Mouse (Mus musculus): ENCODE results near the gene Mtg1. TPM values are rescaled to one million over a fixed set of nuclear protein-coding genes. Genes with fewer than 3 reads are reported as not detected.
"Not testable (repeated sequence)": the region's sequence is repeated elsewhere in the genome, so short reads cannot be mapped to it uniquely, and the experiment has no call there.

The Mtg1 gene
- polyA plus RNA-seq, 1 experiment from 2014 or later: 25.2 TPM

DNA sequence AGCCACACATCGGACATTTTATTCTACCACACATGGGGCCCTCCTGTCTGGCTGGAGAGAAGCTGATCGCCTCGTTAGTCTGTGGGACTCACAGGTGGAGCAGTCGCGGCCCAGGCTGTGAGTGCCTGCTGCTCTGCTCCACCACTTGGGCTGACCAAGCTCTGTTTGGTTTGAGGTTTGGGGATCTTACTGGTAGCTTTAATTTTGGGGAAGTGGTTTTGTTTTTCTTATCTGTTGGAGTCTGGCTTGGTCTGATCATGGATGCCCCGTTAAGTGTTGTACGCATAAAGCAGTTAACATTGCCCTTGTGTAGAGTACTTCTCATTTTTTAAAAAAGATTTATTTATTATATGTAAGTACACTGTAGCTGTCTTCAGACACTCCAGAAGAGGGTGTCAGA, 3.3 kb upstream of the Mtg1 start:
- 93% methylated on average over 7 of the region's 7 CpGs for WGBS
- H3K9me3 ChIP-seq; H3K4me3 ChIP-seq; ATAC-seq (ENCODE audit: borderline replicate concordance, extremely low read depth, low FRiP score, low TSS enrichment); H3K9ac ChIP-seq; H3K4me2 ChIP-seq; H3K27ac ChIP-seq; H3K4me1 ChIP-seq; H3K27me3 ChIP-seq: not testable (repeated sequence)
- H3K36me3 ChIP-seq: peaks cover 11% of the 10 kb centered on the region; the same call in 1 of the 2 replicates

DNA sequence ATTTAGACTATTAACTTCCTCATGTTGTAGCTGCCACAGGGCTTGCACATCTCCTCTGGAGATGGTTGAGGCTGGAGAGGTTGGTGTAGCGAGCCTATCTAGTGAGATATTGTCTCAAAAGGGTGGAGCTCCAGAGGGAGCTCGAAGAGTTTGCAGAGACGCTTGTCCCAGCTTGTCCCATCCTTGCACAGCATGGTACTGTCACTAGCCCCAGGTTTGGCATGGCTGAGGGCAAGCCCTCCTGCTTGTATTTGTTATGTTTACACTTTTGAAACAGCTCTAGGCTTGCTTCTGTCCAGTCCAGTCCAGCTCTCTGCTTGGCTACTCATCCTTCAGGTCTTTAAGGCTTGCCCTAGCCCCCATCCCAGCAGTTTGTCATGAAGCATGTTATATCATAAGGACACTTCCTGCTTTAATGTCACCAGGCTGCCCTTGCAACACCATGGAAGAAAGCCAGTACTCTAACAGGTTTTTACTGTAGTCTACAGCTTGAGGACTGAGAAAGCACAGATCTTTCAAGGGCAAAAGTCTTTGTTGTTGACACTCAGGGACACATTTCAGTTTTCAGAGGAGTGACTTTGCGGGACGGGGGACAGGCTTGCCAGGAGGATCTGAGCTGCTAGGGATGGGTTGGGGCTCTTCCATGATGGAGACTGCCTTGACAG, 2.1 kb upstream of the Mtg1 start:
- Histone ChIP-seq H3K4me3 (no peak overlapping the region), H3K4me2 (no peak overlapping the region), H3K9me3 (no peaks in the 10 kb centered on the region), H3K4me1 (peaks cover 4% of the 10 kb centered on the region), H3K27me3 (no peaks in the 10 kb centered on the region), H3K27ac (no peak overlapping the region), H3K36me3 (peaks cover 4% of the 10 kb centered on the region; the same call in 1 of the 2 replicates), H3K9ac (no peak overlapping the region)
- no peak for ATAC-seq (ENCODE audit: borderline replicate concordance, extremely low read depth, low FRiP score, low TSS enrichment)
- WGBS: 87% methylated on average over 5 of the region's 5 CpGs

DNA sequence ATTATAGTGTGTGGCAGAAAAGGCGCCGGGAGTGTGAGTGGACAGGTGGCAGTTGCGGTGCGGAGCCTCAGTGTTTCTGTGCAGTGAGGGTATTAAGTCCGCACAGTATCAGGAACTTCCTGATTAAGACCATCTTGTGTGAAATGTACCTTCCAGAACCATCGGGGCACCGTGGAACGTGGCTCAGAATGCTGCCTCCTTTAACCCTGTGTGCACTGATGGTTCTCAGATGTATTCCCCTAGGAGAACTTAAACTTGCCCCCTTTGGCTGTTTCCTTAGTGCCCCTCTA, 602 bp downstream of the Mtg1 start:
- ATAC-seq (ENCODE audit: borderline replicate concordance, extremely low read depth, low FRiP score, low TSS enrichment): no peak
- H3K9me3 ChIP-seq: no peaks in the 10 kb centered on the region
- no peaks in the 10 kb centered on the region for H3K27me3 ChIP-seq
- WGBS: 0% methylated on average over 8 of the region's 8 CpGs
- H3K4me1 ChIP-seq: peaks cover 4% of the 10 kb centered on the region
- no peaks in the 10 kb centered on the region for H3K36me3 ChIP-seq
- peak overlapping the region; percentile 80 for H3K4me2 ChIP-seq
- H3K4me3 ChIP-seq: peak overlapping the region; percentile 72
- peak overlapping the region; percentile 89 for H3K9ac ChIP-seq
- 0 out of 2 replicates have a peak overlapping the region, but pooled peaks have one; percentile 62 for H3K27ac ChIP-seq

DNA sequence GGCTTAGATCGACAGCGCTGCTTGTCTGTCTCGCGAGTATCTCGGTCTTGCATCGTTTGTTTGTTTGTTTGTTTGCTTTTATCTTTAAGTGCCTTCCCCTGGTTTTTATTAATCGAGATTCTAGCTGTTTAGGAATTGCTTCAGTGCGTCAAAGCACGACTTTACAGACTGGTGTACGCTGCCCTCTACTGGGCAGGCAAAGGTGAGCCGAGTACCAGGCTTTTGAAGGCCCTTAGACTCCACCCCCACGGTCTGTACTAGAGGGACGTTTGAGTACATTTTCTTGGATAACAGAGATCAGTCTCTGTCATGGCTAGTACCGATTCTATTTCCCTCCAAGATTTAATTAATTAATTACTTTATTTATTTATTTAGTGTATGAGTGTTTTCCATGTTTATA, 4.0 kb downstream of the Mtg1 start:
- no peak overlapping the region for H3K27ac ChIP-seq
- no peak overlapping the region for H3K4me3 ChIP-seq
- 4% methylated on average over 14 of the region's 14 CpGs for WGBS
- H3K27me3 ChIP-seq: no peaks in the 10 kb centered on the region
- no peak overlapping the region for H3K9ac ChIP-seq
- no peak for ATAC-seq (ENCODE audit: borderline replicate concordance, extremely low read depth, low FRiP score, low TSS enrichment)
- no peaks in the 10 kb centered on the region for H3K9me3 ChIP-seq
- no peaks in the 10 kb centered on the region for H3K36me3 ChIP-seq
- H3K4me1 ChIP-seq: peaks cover 4% of the 10 kb centered on the region
- H3K4me2 ChIP-seq: no peak overlapping the region

DNA sequence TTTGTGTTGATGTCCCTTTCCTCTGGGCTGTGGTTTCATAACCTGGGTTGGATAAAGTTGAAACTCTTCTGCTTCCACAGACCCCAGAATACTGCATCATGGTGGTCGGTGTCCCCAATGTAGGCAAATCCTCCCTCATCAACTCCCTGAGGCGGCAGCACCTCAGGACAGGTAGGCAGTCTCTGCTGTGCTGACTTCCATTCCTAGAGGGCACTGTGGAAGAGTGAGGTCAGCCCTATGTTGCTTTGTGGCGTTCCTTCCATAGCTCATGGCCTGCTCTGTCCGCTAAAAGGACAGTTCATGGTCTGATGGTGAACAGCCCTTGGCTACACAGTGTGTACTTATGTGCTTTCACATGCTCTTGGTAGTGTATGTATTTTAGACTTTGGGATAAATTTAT, 7.2 kb downstream of the Mtg1 start:
- no peaks in the 10 kb centered on the region for H3K36me3 ChIP-seq
- H3K9me3 ChIP-seq: no peaks in the 10 kb centered on the region
- no peak for ATAC-seq (ENCODE audit: borderline replicate concordance, extremely low read depth, low FRiP score, low TSS enrichment)
- no peaks in the 10 kb centered on the region for H3K4me1 ChIP-seq
- 67% methylated on average over 4 of the region's 4 CpGs for WGBS
- H3K4me2 ChIP-seq: no peak overlapping the region
- H3K9ac ChIP-seq: no peak overlapping the region
- H3K27me3 ChIP-seq: no peaks in the 10 kb centered on the region
- no peak overlapping the region for H3K4me3 ChIP-seq
- no peak overlapping the region for H3K27ac ChIP-seq

DNA sequence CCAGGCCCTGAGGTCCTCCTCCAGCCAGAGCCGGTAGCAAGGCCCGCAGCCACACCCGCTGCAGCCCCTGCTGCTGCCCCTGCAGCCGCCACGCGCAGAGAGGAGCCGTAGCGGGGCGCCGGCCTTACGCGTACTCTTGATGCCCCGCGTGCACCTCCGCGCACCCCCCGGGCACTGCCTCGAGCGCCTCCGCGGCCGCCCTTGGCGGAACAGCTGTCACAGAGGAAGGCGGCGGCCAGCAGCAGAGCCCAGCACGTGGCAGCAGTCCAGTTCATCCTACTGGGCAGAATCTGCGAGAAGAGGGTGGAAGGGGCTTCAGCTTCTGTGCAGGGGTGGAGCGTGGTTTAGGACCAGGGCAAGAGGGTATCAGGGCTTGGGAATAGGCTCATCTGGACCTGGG, 16.0 kb downstream of the Mtg1 start:
- Histone ChIP-seq H3K4me2 (peak overlapping the region; percentile 48), H3K27ac (no peak overlapping the region), H3K27me3 (peaks cover 44% of the 10 kb centered on the region), H3K36me3 (no peaks in the 10 kb centered on the region), H3K9me3 (no peaks in the 10 kb centered on the region), H3K4me1 (peaks cover 6% of the 10 kb centered on the region; the same call in 1 of the 2 replicates), H3K4me3 (peak overlapping the region; percentile 21; the same call in 1 of the 2 replicates), H3K9ac (no peak overlapping the region)
- WGBS: 3% methylated on average over 28 of the region's 28 CpGs
- peak; percentile 39; the same call in 1 of the 2 replicates for ATAC-seq (ENCODE audit: borderline replicate concordance, extremely low read depth, low FRiP score, low TSS enrichment)

DNA sequence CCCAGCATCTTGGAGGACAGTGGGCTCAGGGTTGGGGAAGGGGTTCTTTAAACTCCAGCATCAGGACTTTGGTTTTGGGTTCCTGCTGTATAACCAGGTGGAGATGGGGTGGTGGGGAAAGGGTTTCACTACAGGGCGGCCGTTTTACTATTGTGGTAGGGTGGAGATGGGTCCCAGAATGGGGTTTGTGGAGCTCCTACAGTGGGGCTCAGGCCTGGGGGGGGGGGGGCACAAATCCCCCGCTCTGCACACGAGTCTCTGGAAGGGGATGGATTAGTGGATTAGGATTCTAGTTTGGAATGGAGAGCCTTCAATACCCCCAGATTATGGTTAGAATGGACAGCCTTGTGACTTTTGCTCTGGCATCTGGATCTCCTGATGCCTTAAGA, 16.5 kb downstream of the Mtg1 start:
- Histone ChIP-seq H3K9me3 (no peaks in the 10 kb centered on the region), H3K36me3 (no peaks in the 10 kb centered on the region), H3K27me3 (peaks cover 44% of the 10 kb centered on the region), H3K4me2 (peak overlapping the region; percentile 42; the same call in 1 of the 2 replicates), H3K27ac (no peak overlapping the region), H3K4me1 (peaks cover 6% of the 10 kb centered on the region; the same call in 1 of the 2 replicates), H3K9ac (no peak overlapping the region), H3K4me3 (no peak overlapping the region)
- no peak for ATAC-seq (ENCODE audit: borderline replicate concordance, extremely low read depth, low FRiP score, low TSS enrichment)
- 42% methylated on average over 4 of the region's 4 CpGs for WGBS

DNA sequence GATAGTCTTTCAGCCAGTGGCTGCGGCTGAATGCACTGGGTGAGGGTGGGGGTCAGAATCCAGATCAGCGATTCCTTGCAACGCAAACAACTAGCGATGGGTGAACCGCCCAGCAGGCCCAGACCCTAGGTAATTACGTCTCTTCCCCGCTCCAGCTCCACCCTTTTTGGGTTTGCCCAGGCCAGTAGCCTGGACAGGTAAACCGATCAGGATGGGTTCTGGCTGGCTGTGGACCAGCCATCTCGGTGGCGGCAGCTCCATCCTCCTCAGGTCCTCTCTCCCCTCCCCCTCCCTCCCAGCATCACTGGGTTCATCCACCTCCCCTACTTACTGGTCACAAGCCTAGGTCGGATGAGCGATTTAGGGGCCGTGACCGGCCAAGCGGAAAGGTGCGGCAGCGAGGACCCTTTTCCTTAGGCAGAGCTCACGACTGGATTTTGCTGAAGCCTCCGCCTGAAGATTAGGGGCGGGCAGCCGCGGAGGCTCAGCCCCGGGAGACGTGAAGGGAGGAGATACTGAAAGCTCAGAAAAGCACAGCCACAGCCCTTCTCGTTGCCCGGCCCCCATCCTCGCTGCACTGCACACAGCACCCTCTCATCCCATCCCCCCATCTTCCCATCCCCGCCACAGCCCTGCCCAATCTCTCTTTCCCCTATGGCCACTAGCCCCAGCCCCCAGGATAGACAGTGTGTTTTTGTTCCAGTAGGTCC, 17.0 kb downstream of the Mtg1 start, which contains the start of gene Sprn:
Sprn (minus strand) TSS at position 660 of the 710 bp plus-strand sequence.
- Histone ChIP-seq H3K4me2 (peak within 1 kb of the TSS; percentile 42), H3K9me3 (no peaks in the 10 kb centered on the region), H3K9ac (no peak within 1 kb of the TSS), H3K27me3 (peaks cover 44% of the 10 kb centered on the region), H3K4me3 (0 out of 2 replicates have a peak within 1 kb of the TSS, but pooled peaks have one; percentile 16), H3K27ac (no peak within 1 kb of the TSS), H3K36me3 (no peaks in the 10 kb centered on the region), H3K4me1 (peaks cover 6% of the 10 kb centered on the region; the same call in 1 of the 2 replicates)
- 6% methylated on average over 28 of the region's 28 CpGs for WGBS
- ATAC-seq (ENCODE audit: borderline replicate concordance, extremely low read depth, low FRiP score, low TSS enrichment): peak; percentile 25; the same call in 1 of the 2 replicates

DNA sequence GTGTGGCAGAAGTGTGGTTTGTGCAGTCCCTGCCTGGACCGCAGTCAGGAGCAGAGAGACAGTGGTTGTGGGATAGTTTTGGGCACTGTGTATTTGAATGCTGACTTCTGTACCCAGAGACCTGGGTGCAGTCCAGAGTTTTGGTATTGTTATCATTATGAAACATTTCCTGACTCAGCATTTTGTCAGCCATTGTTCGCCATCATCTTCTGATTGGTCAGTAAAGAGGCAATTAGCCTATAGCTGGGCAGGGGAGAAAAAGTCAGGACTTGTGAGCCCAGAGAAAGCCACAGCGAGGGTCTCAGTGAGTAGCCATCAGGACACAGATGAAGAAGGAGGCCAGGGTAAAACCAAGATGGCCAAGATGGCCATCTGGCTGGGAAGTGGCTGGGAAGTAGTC, 23.0 kb downstream of the Mtg1 start:
- ATAC-seq (ENCODE audit: borderline replicate concordance, extremely low read depth, low FRiP score, low TSS enrichment): no peak
- no peaks in the 10 kb centered on the region for H3K9me3 ChIP-seq
- no peak overlapping the region for H3K27ac ChIP-seq
- H3K4me1 ChIP-seq: no peaks in the 10 kb centered on the region
- H3K9ac ChIP-seq: no peak overlapping the region
- no peak overlapping the region for H3K4me3 ChIP-seq
- no peaks in the 10 kb centered on the region for H3K36me3 ChIP-seq
- WGBS: 78% methylated on average over 3 of the region's 3 CpGs
- no peak overlapping the region for H3K4me2 ChIP-seq
- H3K27me3 ChIP-seq: peaks cover 6% of the 10 kb centered on the region

DNA sequence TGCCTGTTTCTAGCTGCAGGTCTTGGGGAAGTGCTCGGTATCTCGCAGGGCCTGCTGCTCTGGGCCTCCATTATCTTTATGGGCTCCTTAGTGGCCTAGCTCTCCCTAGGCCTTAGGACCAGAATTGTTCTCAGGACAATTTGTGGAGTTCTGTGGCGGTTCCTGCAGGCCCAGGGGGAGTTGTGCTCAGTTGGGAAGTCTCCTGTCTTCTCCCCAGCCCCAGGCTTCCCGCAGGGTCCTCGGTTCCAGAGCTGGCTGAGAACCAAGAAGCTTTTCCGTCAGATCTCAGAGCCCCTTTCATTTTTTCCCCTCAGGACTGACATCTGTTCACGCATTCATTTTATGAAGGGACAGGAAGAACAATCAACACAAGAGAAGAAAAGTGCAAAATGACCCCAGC, 27.3 kb downstream of the Mtg1 start, which contains the start of gene Olfr522:
Olfr522 (minus strand) TSS at position 101 of the 400 bp plus-strand sequence.
- Histone ChIP-seq H3K4me3 (no peak within 1 kb of the TSS), H3K27ac (no peak within 1 kb of the TSS), H3K27me3 (no peaks in the 10 kb centered on the region), H3K9ac (no peak within 1 kb of the TSS), H3K36me3 (no peaks in the 10 kb centered on the region), H3K4me2 (no peak within 1 kb of the TSS), H3K4me1 (no peaks in the 10 kb centered on the region), H3K9me3 (no peaks in the 10 kb centered on the region)
- 67% methylated on average over 7 of the region's 7 CpGs for WGBS
- no peak for ATAC-seq (ENCODE audit: borderline replicate concordance, extremely low read depth, low FRiP score, low TSS enrichment)

DNA sequence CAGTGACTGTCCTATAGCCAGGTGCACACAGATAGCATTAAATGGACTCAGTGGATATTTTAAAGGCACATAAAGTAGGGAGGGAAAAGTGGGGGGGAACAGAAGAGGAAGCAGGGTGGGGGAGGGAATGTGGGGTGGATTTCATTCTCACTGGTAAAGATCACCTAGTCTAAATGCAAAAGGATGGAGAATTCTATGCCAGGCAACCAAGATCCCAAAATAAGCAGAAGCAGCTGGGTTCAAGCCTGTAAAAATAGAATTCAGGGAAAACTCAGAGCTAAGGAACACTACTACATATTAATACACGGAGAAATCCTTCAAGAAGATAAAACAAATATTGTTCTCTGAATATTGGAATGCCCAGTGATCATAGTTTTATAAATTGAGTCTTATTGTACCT, 30.6 kb downstream of the Mtg1 start:
- WGBS: 67% methylated on average over 1 of the region's 1 CpGs

DNA sequence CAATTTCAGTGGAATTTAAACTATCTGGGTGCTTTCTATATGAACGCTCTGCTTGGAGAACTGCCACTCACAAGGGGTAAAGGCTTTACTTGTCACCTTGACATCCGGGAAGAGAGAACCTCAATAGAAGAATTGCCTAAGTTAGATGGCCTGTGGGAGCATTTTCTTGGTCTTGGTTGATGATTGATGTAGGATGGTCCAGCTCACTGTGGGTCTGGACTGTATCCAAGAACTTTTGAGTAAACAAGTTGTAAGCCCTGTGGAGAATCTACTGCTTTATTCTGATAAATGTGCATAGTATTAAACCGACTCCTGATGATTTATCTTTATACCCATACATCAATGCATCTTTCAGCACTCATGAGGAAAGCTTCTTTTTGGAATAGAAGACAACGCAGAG, 32.0 kb downstream of the Mtg1 start:
- Histone ChIP-seq H3K4me3 (no peak overlapping the region), H3K27me3 (no peaks in the 10 kb centered on the region), H3K4me1 (no peaks in the 10 kb centered on the region), H3K27ac (no peak overlapping the region), H3K9ac (no peak overlapping the region), H3K36me3 (no peaks in the 10 kb centered on the region), H3K4me2 (no peak overlapping the region), H3K9me3 (no peaks in the 10 kb centered on the region)
- ATAC-seq (ENCODE audit: borderline replicate concordance, extremely low read depth, low FRiP score, low TSS enrichment): no peak
- 52% methylated on average over 4 of the region's 4 CpGs for WGBS

More for the DNA sequence above, 30.6 kb downstream of the Mtg1 start:
- Histone ChIP-seq H3K4me2 (no peak overlapping the region), H3K9ac (no peak overlapping the region), H3K27ac (no peak overlapping the region), H3K4me3 (no peak overlapping the region), H3K36me3 (no peaks in the 10 kb centered on the region), H3K9me3 (no peaks in the 10 kb centered on the region), H3K27me3 (no peaks in the 10 kb centered on the region), H3K4me1 (no peaks in the 10 kb centered on the region)
- ATAC-seq (ENCODE audit: borderline replicate concordance, extremely low read depth, low FRiP score, low TSS enrichment): no peak
